Mouse (Mus musculus) ES-Bruce4 (cell line): Measurements from ENCODE around the gene Akt1s1.

Source experiments
- CTCF ChIP-seq: IDR thresholded peaks from one replicate; pipeline ENCODE4 v1.8.1; 2011; ENCODE audit warnings: low read depth, low read length
- EP300 ChIP-seq: IDR thresholded peaks from 2 replicates; pipeline ENCODE4 v1.6.1; 2011; ENCODE audit warnings: low read depth, low read length; ENCODE audit not compliant: insufficient read depth
- POLR2A ChIP-seq: IDR thresholded peaks from one replicate; pipeline ENCODE4 v1.8.1; 2011; ENCODE audit warnings: low read length; ENCODE audit not compliant: insufficient read depth

GRCm38 (mm10) chr7:44853596-44854355 lies 5.0 kb downstream of the Akt1s1 start:
- no peak for TF ChIP-seq CTCF
- TF ChIP-seq EP300, result no peak
- TF ChIP-seq POLR2A, result no peak
